8 mouse cellular contexts compared by ENCODE assay signal in genomic region chr11:69133566-69133922, GRCm38 (mm10). TPM values are rescaled to one million over a fixed set of nuclear protein-coding genes. Genes with fewer than 3 reads are reported as not detected.
DNase-seq lines count a peak whose midpoint lies in the region; ATAC-seq and TF ChIP-seq lines count a peak whose summit lies in the region.

No protein-coding gene starts in this region.

- peak; percentile 41; the same call in 1 of the 2 replicates for ATAC-seq in kidney, postnatal 0 days (replicated peaks; ENCODE audit: low FRiP score, low read depth)
- no peak for ATAC-seq in forebrain, embryonic 11.5 days (replicated peaks; ENCODE audit: low FRiP score)
- no peak for ATAC-seq in limb, embryonic 15.5 days (ENCODE audit: insufficient number of reproducible peaks, low FRiP score, low TSS enrichment, low read depth)

- no peaks in the 10 kb centered on the region for H3K4me1 ChIP-seq in kidney, postnatal 0 days (replicated peaks; ENCODE audit: insufficient read depth, low read length)
- H3K4me1 ChIP-seq in kidney, adult 2 months (ENCODE audit: control insufficient read depth, insufficient read depth, low read length), result no peaks in the 10 kb centered on the region; the same call in 1 of the 2 replicates
- H3K4me1 ChIP-seq in forebrain, embryonic 11.5 days (replicated peaks; ENCODE audit: control insufficient read depth, insufficient read depth, low read length), result no peaks in the 10 kb centered on the region
- peaks cover 12% of the 10 kb centered on the region for H3K4me1 ChIP-seq in limb, embryonic 15.5 days
- peaks cover 13% of the 10 kb centered on the region for H3K4me1 ChIP-seq in olfactory bulb, adult 2 months (ENCODE audit: control insufficient read depth, insufficient read depth, low read length)

- no peak for TF ChIP-seq CTCF in kidney, postnatal 0 days (IDR thresholded peaks at IDR 0.05; ENCODE audit: low read depth)
- no peak for TF ChIP-seq CTCF in kidney, adult 2 months (conservative IDR thresholded peaks at IDR 0.05; ENCODE audit: insufficient read depth, insufficient read length, low read depth, low read length)
- no peak for TF ChIP-seq CTCF in olfactory bulb, adult 2 months (IDR thresholded peaks at IDR 0.05; ENCODE audit: insufficient read depth, low read depth, low read length)

- no peak overlapping the region for H3K27ac ChIP-seq in kidney, postnatal 0 days
- H3K27ac ChIP-seq in kidney, adult 2 months (ENCODE audit: insufficient read depth, low read depth, low read length), result no peak overlapping the region
- no peak overlapping the region for H3K27ac ChIP-seq in forebrain, embryonic 11.5 days (ENCODE audit: low read depth, low read length)
- H3K27ac ChIP-seq in limb, embryonic 15.5 days, result peak overlapping the region; percentile 68; the same call in 1 of the 2 replicates
- no peak overlapping the region for H3K27ac ChIP-seq in olfactory bulb, adult 2 months (ENCODE audit: insufficient read depth, low read depth, low read length)

- H3K36me3 ChIP-seq in kidney, postnatal 0 days (ENCODE audit: insufficient read depth, low read length), result no peaks in the 10 kb centered on the region
- no peaks in the 10 kb centered on the region for H3K36me3 ChIP-seq in kidney, adult 2 months (ENCODE audit: control insufficient read depth, insufficient read depth, low read length)
- H3K36me3 ChIP-seq in forebrain, embryonic 11.5 days (ENCODE audit: control insufficient read depth, insufficient read depth, low read length), result no peaks in the 10 kb centered on the region
- no peaks in the 10 kb centered on the region for H3K36me3 ChIP-seq in limb, embryonic 15.5 days

- DNase-seq in kidney, postnatal 0 days (ENCODE audit: low spot score), result no peak
- DNase-seq in kidney, adult 2 months, result no peak
- DNase-seq in forebrain, embryonic 11.5 days (ENCODE audit: low spot score), result peak; percentile 61
- DNase-seq in cerebellum, adult 9-11 months, result no peak
- DNase-seq in c-Kit-positive CD71-positive TER-119-positive erythroid progenitor cells, embryonic 14.5 days (ENCODE audit: low spot score), result no peak
- DNase-seq in spleen, postnatal 4 days (ENCODE audit: low spot score in 2 of 2), result no peak

- H3K4me3 ChIP-seq in kidney, postnatal 0 days (replicated peaks; ENCODE audit: low read depth, low read length), result no peak overlapping the region
- no peak overlapping the region for H3K4me3 ChIP-seq in kidney, adult 2 months (ENCODE audit: insufficient read depth, low read depth, low read length)
- peak overlapping the region; percentile 39; the same call in 1 of the 2 replicates for H3K4me3 ChIP-seq in forebrain, embryonic 11.5 days (ENCODE audit: low read depth, low read length)
- H3K4me3 ChIP-seq in limb, embryonic 15.5 days, result peak overlapping the region; percentile 50
- H3K4me3 ChIP-seq in olfactory bulb, adult 2 months (ENCODE audit: insufficient read depth, low read depth, low read length), result peak overlapping the region; percentile 44

- H3K9ac ChIP-seq in kidney, postnatal 0 days (ENCODE audit: low read depth, low read length), result peak overlapping the region; percentile 55; the same call in 1 of the 2 replicates
- H3K9ac ChIP-seq in forebrain, embryonic 11.5 days (ENCODE audit: low read length), result no peak overlapping the region
- no peak overlapping the region for H3K9ac ChIP-seq in limb, embryonic 15.5 days

- 22% methylated on average over 5 of the region's 5 CpGs for WGBS in kidney, postnatal 0 days
- 56% methylated on average over 5 of the region's 5 CpGs for WGBS in kidney, adult 2 months
- WGBS in forebrain, embryonic 11.5 days, result 9% methylated on average over 5 of the region's 5 CpGs
- WGBS in limb, embryonic 15.5 days, result 32% methylated on average over 5 of the region's 5 CpGs
- 34% methylated on average over 5 of the region's 5 CpGs for WGBS in olfactory bulb, adult 2 months

- peak overlapping the region; percentile 65 for H3K4me2 ChIP-seq in kidney, postnatal 0 days (ENCODE audit: low read length)
- peak overlapping the region; percentile 52; the same call in 1 of the 2 replicates for H3K4me2 ChIP-seq in forebrain, embryonic 11.5 days (ENCODE audit: low read depth, low read length, severe bottlenecking)
- peak overlapping the region; percentile 73 for H3K4me2 ChIP-seq in limb, embryonic 15.5 days

- no peaks in the 10 kb centered on the region for H3K27me3 ChIP-seq in kidney, postnatal 0 days (ENCODE audit: insufficient read depth, low read length)
- no peaks in the 10 kb centered on the region for H3K27me3 ChIP-seq in kidney, adult 2 months (replicated peaks; ENCODE audit: control insufficient read depth, insufficient read depth, low read length)
- H3K27me3 ChIP-seq in forebrain, embryonic 11.5 days (ENCODE audit: control insufficient read depth, insufficient read depth, low read length), result peaks cover 2% of the 10 kb centered on the region; the same call in 1 of the 2 replicates
- H3K27me3 ChIP-seq in limb, embryonic 15.5 days, result no peaks in the 10 kb centered on the region

- H3K9me3 ChIP-seq in kidney, postnatal 0 days (replicated peaks; ENCODE audit: low read length), result no peaks in the 10 kb centered on the region
- H3K9me3 ChIP-seq in forebrain, embryonic 11.5 days (ENCODE audit: control insufficient read depth, low read length), result no peaks in the 10 kb centered on the region
- no peaks in the 10 kb centered on the region for H3K9me3 ChIP-seq in limb, embryonic 15.5 days

- TF ChIP-seq POLR2A in kidney, adult 2 months (IDR thresholded peaks at IDR 0.05; ENCODE audit: low read depth, low read length), result no peak
- TF ChIP-seq POLR2A in olfactory bulb, adult 2 months (IDR thresholded peaks at IDR 0.05; ENCODE audit: insufficient read depth, low read depth, low read length), result no peak

RNA-seq across cellular contexts. Expression of gene Aloxe3, which starts 7.8 kb away (rescaled TPM):
- 0.54 and 0.69 TPM in 2 replicates for polyA plus RNA-seq in kidney, postnatal 0 days (2015; fragmentation: Nextera tagmentation; extraction: Ambion mirVana)
- polyA plus RNA-seq in kidney, adult 2 months (2012; rRNA removed), result 0.39 and 0.48 TPM in 2 replicates
- not detected in 2 replicates for polyA plus RNA-seq in forebrain, embryonic 11.5 days (2014; fragmentation: Nextera tagmentation; extraction: Ambion mirVana)
- 11.7 and 14.9 TPM in 2 replicates for polyA plus RNA-seq in limb, embryonic 15.5 days (2015; fragmentation: Nextera tagmentation; extraction: Ambion mirVana)
- polyA plus RNA-seq in olfactory bulb, adult 2 months (2012; ENCODE audit: insufficient read depth, insufficient read length, low replicate concordance, missing spikeins), result not detected in 2 replicates

RNA-seq across cellular contexts. Expression of gene 9130213A22Rik, which starts 11.2 kb away (rescaled TPM):
- 0.25 and 0.31 TPM in 2 replicates for polyA plus RNA-seq in kidney, postnatal 0 days (2015; fragmentation: Nextera tagmentation; extraction: Ambion mirVana)
- 0.74 and 0.79 TPM in 2 replicates for polyA plus RNA-seq in kidney, adult 2 months (2012; rRNA removed)
- 0.39 TPM in 1 of 2 replicates, not detected in the other for polyA plus RNA-seq in forebrain, embryonic 11.5 days (2014; fragmentation: Nextera tagmentation; extraction: Ambion mirVana)
- 0.40 and 0.49 TPM in 2 replicates for polyA plus RNA-seq in limb, embryonic 15.5 days (2015; fragmentation: Nextera tagmentation; extraction: Ambion mirVana)
- not detected in 2 replicates for polyA plus RNA-seq in olfactory bulb, adult 2 months (2012; ENCODE audit: insufficient read depth, insufficient read length, low replicate concordance, missing spikeins)

RNA-seq across cellular contexts. Expression of gene Hes7, which starts 13.3 kb away (rescaled TPM):
- 0.42 and 0.50 TPM in 2 replicates for polyA plus RNA-seq in kidney, postnatal 0 days (2015; fragmentation: Nextera tagmentation; extraction: Ambion mirVana)
- polyA plus RNA-seq in kidney, adult 2 months (2012; rRNA removed), result 0.18 and 0.19 TPM in 2 replicates
- polyA plus RNA-seq in forebrain, embryonic 11.5 days (2014; fragmentation: Nextera tagmentation; extraction: Ambion mirVana), result 0.11 and 0.24 TPM in 2 replicates
- 0.58 and 0.68 TPM in 2 replicates for polyA plus RNA-seq in limb, embryonic 15.5 days (2015; fragmentation: Nextera tagmentation; extraction: Ambion mirVana)
- not detected in 2 replicates for polyA plus RNA-seq in olfactory bulb, adult 2 months (2012; ENCODE audit: insufficient read depth, insufficient read length, low replicate concordance, missing spikeins)

RNA-seq across cellular contexts. Expression of gene Alox12b, which starts 23.2 kb away (rescaled TPM):
- polyA plus RNA-seq in kidney, postnatal 0 days (2015; fragmentation: Nextera tagmentation; extraction: Ambion mirVana), result 0.27 and 0.36 TPM in 2 replicates
- 0.27 TPM in 2 replicates for polyA plus RNA-seq in kidney, adult 2 months (2012; rRNA removed)
- 0.08 TPM in 1 of 2 replicates, not detected in the other for polyA plus RNA-seq in forebrain, embryonic 11.5 days (2014; fragmentation: Nextera tagmentation; extraction: Ambion mirVana)
- polyA plus RNA-seq in limb, embryonic 15.5 days (2015; fragmentation: Nextera tagmentation; extraction: Ambion mirVana), result 53.5 and 60.5 TPM in 2 replicates
- not detected in 2 replicates for polyA plus RNA-seq in olfactory bulb, adult 2 months (2012; ENCODE audit: insufficient read depth, insufficient read length, low replicate concordance, missing spikeins)

RNA-seq across cellular contexts. Expression of gene Per1, which starts 38.5 kb away (rescaled TPM):
- 7.4 and 9.9 TPM in 2 replicates for polyA plus RNA-seq in kidney, postnatal 0 days (2015; fragmentation: Nextera tagmentation; extraction: Ambion mirVana)
- 13.5 and 14.7 TPM in 2 replicates for polyA plus RNA-seq in kidney, adult 2 months (2012; rRNA removed)
- 8.2 and 10.0 TPM in 2 replicates for polyA plus RNA-seq in forebrain, embryonic 11.5 days (2014; fragmentation: Nextera tagmentation; extraction: Ambion mirVana)
- 24.3 and 28.9 TPM in 2 replicates for polyA plus RNA-seq in limb, embryonic 15.5 days (2015; fragmentation: Nextera tagmentation; extraction: Ambion mirVana)
- not detected in 2 replicates for polyA plus RNA-seq in olfactory bulb, adult 2 months (2012; ENCODE audit: insufficient read depth, insufficient read length, low replicate concordance, missing spikeins)

Comparison
In these comparisons a context has a peak if more than half of its experiments do, and no peak if none do; other contexts are left out.
1. H3K4me3 ChIP-seq: peak in forebrain, embryonic 11.5 days (single experiment), limb, embryonic 15.5 days (single experiment) and olfactory bulb, adult 2 months (single experiment); none in kidney, postnatal 0 days (single experiment) and kidney, adult 2 months (single experiment).
2. Peak in every context shown above with its lines, with median percentiles within 50 percentile points of each other: H3K4me2 ChIP-seq.